Mouse (Mus musculus) mouse trophoblast stem cell (cell line): ENCODE measurements around the gene 1700016H13Rik.

Source experiments
- in situ Hi-C, 2 experiments: fragments of 300-500 bp; cut with MseI, MboI; formaldehyde crosslinking; loops; 2 replicates in 1 of 2; 3 replicates in 1 of 2; pipeline ENCODE4 v1.15.1; 2025

The 1700016H13Rik gene

GRCm38 (mm10) chr5:103605707-103606106, 50.1 kb downstream of the 1700016H13Rik start:
- in situ Hi-C loops: no loop called here

GRCm38 (mm10) chr5:103603115-103603893, 52.5 kb downstream of the 1700016H13Rik start:
- in situ Hi-C loops: no loop called here

GRCm38 (mm10) chr5:103598881-103599280, 56.9 kb downstream of the 1700016H13Rik start:
- in situ Hi-C loops: no loop called here

GRCm38 (mm10) chr5:103598264-103598663, 57.5 kb downstream of the 1700016H13Rik start:
- in situ Hi-C loops: no loop called here
